Mouse (Mus musculus) testis, adult 2 months (tissue): ENCODE measurements around the gene Irf9.

ENCODE experiments used
- CTCF ChIP-seq: fragments of 200-500 bp; IDR thresholded peaks from 2 replicates; pipeline ENCODE4 v1.5.1; 2012; ENCODE audit warnings: low read depth, mild to moderate bottlenecking, inconsistent platforms, low read length, moderate library complexity; ENCODE audit not compliant: control insufficient read depth, insufficient read depth, insufficient replicate concordance
- POLR2A ChIP-seq: fragments of 200-500 bp; IDR thresholded peaks from 2 replicates; pipeline ENCODE4 v1.6.1; 2012; ENCODE audit warnings: low read depth, mild to moderate bottlenecking, inconsistent platforms, low read length, moderate library complexity; ENCODE audit not compliant: control insufficient read depth

DNA sequence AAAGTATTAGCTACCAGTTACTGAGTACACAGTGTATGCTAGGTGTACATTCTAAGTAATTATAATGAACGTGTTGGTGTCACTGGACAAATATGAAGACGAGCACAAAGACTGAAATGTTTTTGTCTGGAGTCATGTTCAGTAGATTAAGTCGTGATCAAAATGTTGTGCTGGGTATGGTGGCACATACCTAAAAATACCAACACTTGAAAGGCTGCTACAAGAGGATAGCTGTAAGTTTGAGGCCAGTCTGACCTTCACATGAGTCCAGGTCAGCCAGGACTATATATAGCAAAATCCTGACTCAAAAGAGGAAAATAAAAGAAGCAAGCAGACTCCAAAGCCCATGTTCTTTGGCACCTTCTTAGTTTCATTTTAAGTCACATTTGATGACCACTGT, 53.6 kb downstream of the Irf9 start:
- TF ChIP-seq CTCF (no peak), POLR2A (no peak)
